Mouse (Mus musculus) bone marrow macrophage, adult 2 months (primary cell): ENCODE measurements around the gene Ss18l1.

Source experiments
- CTCF ChIP-seq: IDR thresholded peaks from 2 replicates; pipeline ENCODE4 v1.5.1; 2012; ENCODE audit warnings: low read depth, mild to moderate bottlenecking, low read length, moderate library complexity
- POLR2A ChIP-seq: IDR thresholded peaks from 2 replicates; pipeline ENCODE4 v1.6.1; 2012; ENCODE audit warnings: mild to moderate bottlenecking, low read depth, low read length, borderline replicate concordance

GRCm38 (mm10) chr2:180047980-180048635 lies 5.8 kb downstream of the Ss18l1 start:
- no peak for TF ChIP-seq CTCF
- TF ChIP-seq POLR2A: no peak
